Mouse (Mus musculus): ENCODE results near the gene Cenpc1.

- no peak for TF ChIP-seq CTCF (IDR thresholded peaks at IDR 0.05; ENCODE audit: insufficient read depth, low read depth, low read length)
- no peak for TF ChIP-seq POLR2A (IDR thresholded peaks at IDR 0.05; ENCODE audit: insufficient read depth, low read depth, low read length)
These were observed 36.8 kb upstream of the Cenpc1 start for GRCm38 (mm10) chr5:86102176-86102575.

Data from olfactory bulb, adult 2 months (tissue).